In genomic region chr4:43492821-43493185, GRCm38 (mm10) we compare ENCODE assay signal across 8 mouse cellular contexts. TPM values are rescaled to one million over a fixed set of nuclear protein-coding genes. Genes with fewer than 3 reads are reported as not detected.
DNase-seq lines count a peak whose midpoint lies in the region; ATAC-seq and TF ChIP-seq lines count a peak whose summit lies in the region.

Gene Ccdc107 (plus strand): TSS chr4:43492900.

- no peak for TF ChIP-seq RAD21 in CH12.LX (IDR thresholded peaks at IDR 0.05; ENCODE audit: low read depth, low read length)

- TF ChIP-seq CTCF in CH12.LX (conservative IDR thresholded peaks at IDR 0.05 in 1 of 2, IDR thresholded peaks at IDR 0.05 in 1 of 2; ENCODE audit: low read depth in 2 of 2, low read length in 2 of 2) = no peak

- in situ Hi-C loops in CH12.LX (cut with MboI; ENCODE audit: low pct_ligation_motif_present, low pct_unique_long_range_greater_than_20kb, low sequenced_read_pairs) = no loop called here

- peak within 1 kb of the TSS; percentile 78 for H3K9ac ChIP-seq in CH12.LX (ENCODE audit: insufficient read depth, low read depth)
- peak within 1 kb of the TSS; percentile 77 for H3K9ac ChIP-seq in forebrain, embryonic 11.5 days (ENCODE audit: low read length)
- peak within 1 kb of the TSS; percentile 74 for H3K9ac ChIP-seq in heart, embryonic 16.5 days (ENCODE audit: low read length)
- H3K9ac ChIP-seq in liver, embryonic 15.5 days = peak within 1 kb of the TSS; percentile 85
- peak within 1 kb of the TSS; percentile 69 for H3K9ac ChIP-seq in neural tube, embryonic 12.5 days

- no peak for TF ChIP-seq EP300 in CH12.LX (IDR thresholded peaks at IDR 0.05; ENCODE audit: low read length)

- H3K9me3 ChIP-seq in CH12.LX (replicated peaks; ENCODE audit: low read length) = peaks cover 6% of the 10 kb centered on the region
- H3K9me3 ChIP-seq in forebrain, embryonic 11.5 days (ENCODE audit: control insufficient read depth, low read length) = no peaks in the 10 kb centered on the region
- H3K9me3 ChIP-seq in heart, embryonic 16.5 days (replicated peaks; ENCODE audit: control insufficient read depth, low read length) = peaks cover 3% of the 10 kb centered on the region
- no peaks in the 10 kb centered on the region for H3K9me3 ChIP-seq in liver, embryonic 15.5 days (replicated peaks)
- no peaks in the 10 kb centered on the region for H3K9me3 ChIP-seq in neural tube, embryonic 12.5 days

- peaks cover 2% of the 10 kb centered on the region for H3K27me3 ChIP-seq in CH12.LX (replicated peaks)
- H3K27me3 ChIP-seq in forebrain, embryonic 11.5 days (ENCODE audit: control insufficient read depth, insufficient read depth, low read length) = no peaks in the 10 kb centered on the region; the same call in 1 of the 2 replicates
- H3K27me3 ChIP-seq in heart, embryonic 16.5 days (ENCODE audit: control insufficient read depth, insufficient read depth, low read length) = no peaks in the 10 kb centered on the region
- no peaks in the 10 kb centered on the region for H3K27me3 ChIP-seq in liver, embryonic 15.5 days
- H3K27me3 ChIP-seq in neural tube, embryonic 12.5 days (replicated peaks) = no peaks in the 10 kb centered on the region

- H3K79me2 ChIP-seq in CH12.LX (replicated peaks; ENCODE audit: control insufficient read depth, extremely low read depth, insufficient read depth, poor library complexity, severe bottlenecking) = no peaks in the 10 kb centered on the region

- under 1% methylated on average over 25 of the region's 25 CpGs for WGBS in forebrain, embryonic 11.5 days
- under 1% methylated on average over 25 of the region's 25 CpGs for WGBS in heart, embryonic 16.5 days
- WGBS in liver, embryonic 15.5 days (ENCODE audit: insufficient replicate concordance) = under 1% methylated on average over 25 of the region's 25 CpGs
- under 1% methylated on average over 25 of the region's 25 CpGs for WGBS in neural tube, embryonic 12.5 days

- H3K4me1 ChIP-seq in CH12.LX (ENCODE audit: control insufficient read depth in 1 of 2, insufficient read depth in 2 of 2) = peaks cover 0 to 11% of the 10 kb centered on the region in 2 experiments; a peak in 2 of 4 replicates
- H3K4me1 ChIP-seq in forebrain, embryonic 11.5 days (replicated peaks; ENCODE audit: control insufficient read depth, insufficient read depth, low read length) = peaks cover 10% of the 10 kb centered on the region; the same call in 1 of the 2 replicates
- peaks cover 16% of the 10 kb centered on the region for H3K4me1 ChIP-seq in heart, embryonic 16.5 days (ENCODE audit: control insufficient read depth, insufficient read depth, low read length)
- H3K4me1 ChIP-seq in liver, embryonic 15.5 days (replicated peaks) = peaks cover 64% of the 10 kb centered on the region
- H3K4me1 ChIP-seq in neural tube, embryonic 12.5 days = peaks cover 20% of the 10 kb centered on the region

- DNase-seq in CH12.LX (ENCODE audit: extremely low read depth) = peak; percentile 95
- peak; percentile 91 for DNase-seq in c-Kit-positive CD71-positive TER-119-negative erythroid progenitor cells, embryonic 14.5 days (ENCODE audit: low read depth)
- DNase-seq in forebrain, embryonic 11.5 days (ENCODE audit: low spot score) = peak; percentile 95
- peak; percentile 94 to 96 for DNase-seq in kidney, postnatal 36 days
- DNase-seq in telencephalon, adult 2 months (ENCODE audit: low read depth, low spot score) = peak; percentile 99

- dilution Hi-C loops in CH12.LX (cut with MboI; ENCODE audit: extremely low pct_ligation_motif_present, extremely low pct_unique_long_range_greater_than_20kb, low sequenced_read_pairs) = no loop called here

- peak; percentile 97 for ATAC-seq in forebrain, embryonic 11.5 days (replicated peaks; ENCODE audit: low FRiP score)
- ATAC-seq in heart, embryonic 16.5 days (replicated peaks; ENCODE audit: extremely low read depth, insufficient read depth, low FRiP score) = peak; percentile 98
- peak; percentile 98 for ATAC-seq in liver, embryonic 15.5 days (ENCODE audit: insufficient read depth)
- peak; percentile 96 for ATAC-seq in neural tube, embryonic 12.5 days (ENCODE audit: low FRiP score, low read depth)

- peak within 1 kb of the TSS; percentile 65 to 78 (median 73) for H3K4me3 ChIP-seq in CH12.LX (replicated peaks in 1 of 3; ENCODE audit: low read depth in 2 of 3, low read length in 2 of 3, poor library complexity in 1 of 3)
- H3K4me3 ChIP-seq in forebrain, embryonic 11.5 days (ENCODE audit: low read depth, low read length) = peak within 1 kb of the TSS; percentile 69
- H3K4me3 ChIP-seq in heart, embryonic 16.5 days (ENCODE audit: low read length) = peak within 1 kb of the TSS; percentile 76
- H3K4me3 ChIP-seq in liver, embryonic 15.5 days (replicated peaks) = peak within 1 kb of the TSS; percentile 82
- peak within 1 kb of the TSS; percentile 76 for H3K4me3 ChIP-seq in neural tube, embryonic 12.5 days

- H3K4me2 ChIP-seq in CH12.LX (ENCODE audit: insufficient read depth, low read depth, poor library complexity, severe bottlenecking) = peak within 1 kb of the TSS; percentile 60
- H3K4me2 ChIP-seq in forebrain, embryonic 11.5 days (ENCODE audit: low read depth, low read length, severe bottlenecking) = peak within 1 kb of the TSS; percentile 62
- H3K4me2 ChIP-seq in heart, embryonic 16.5 days (ENCODE audit: low read depth, low read length) = peak within 1 kb of the TSS; percentile 80
- peak within 1 kb of the TSS; percentile 89 for H3K4me2 ChIP-seq in liver, embryonic 15.5 days
- peak within 1 kb of the TSS; percentile 73 for H3K4me2 ChIP-seq in neural tube, embryonic 12.5 days (replicated peaks)

- H3K27ac ChIP-seq in CH12.LX (ENCODE audit: insufficient read depth, low read depth) = peak within 1 kb of the TSS; percentile 8; the same call in 1 of the 2 replicates
- H3K27ac ChIP-seq in forebrain, embryonic 11.5 days (ENCODE audit: low read depth, low read length) = peak within 1 kb of the TSS; percentile 74
- peak within 1 kb of the TSS; percentile 69 for H3K27ac ChIP-seq in heart, embryonic 16.5 days (ENCODE audit: low read length)
- peak within 1 kb of the TSS; percentile 87 for H3K27ac ChIP-seq in liver, embryonic 15.5 days (replicated peaks)
- H3K27ac ChIP-seq in neural tube, embryonic 12.5 days = peak within 1 kb of the TSS; percentile 54; the same call in 1 of the 2 replicates

- no peak for TF ChIP-seq POLR2A in CH12.LX (IDR thresholded peaks at IDR 0.05; ENCODE audit: low read depth, low read length)

- peaks cover 4 to 30% of the 10 kb centered on the region in 2 experiments for H3K36me3 ChIP-seq in CH12.LX (replicated peaks in 1 of 2; ENCODE audit: control insufficient read depth in 1 of 2, insufficient read depth in 1 of 2, low read length in 1 of 2)
- peaks cover 2% of the 10 kb centered on the region; the same call in 1 of the 2 replicates for H3K36me3 ChIP-seq in forebrain, embryonic 11.5 days (ENCODE audit: control insufficient read depth, insufficient read depth, low read length)
- H3K36me3 ChIP-seq in heart, embryonic 16.5 days (ENCODE audit: control insufficient read depth, insufficient read depth) = 0 out of 2 replicates have a peak, but pooled peaks cover 3% of the 10 kb centered on the region
- peaks cover 27% of the 10 kb centered on the region for H3K36me3 ChIP-seq in liver, embryonic 15.5 days (replicated peaks)
- peaks cover 11% of the 10 kb centered on the region; the same call in 1 of the 2 replicates for H3K36me3 ChIP-seq in neural tube, embryonic 12.5 days

TF ChIP-seq in CH12.LX, 34 proteins besides CTCF, POLR2A, EP300 and RAD21 (continues in another document):
- TF ChIP-seq MAFK (IDR thresholded peaks at IDR 0.05; ENCODE audit: insufficient replicate concordance, low read length) (peak; percentile 96), BHLHE40 (IDR thresholded peaks at IDR 0.05; ENCODE audit: low read depth, low read length) (peak; percentile 96), SIN3A (IDR thresholded peaks at IDR 0.05; ENCODE audit: low read length) (peak; percentile 65), SMC3 (IDR thresholded peaks at IDR 0.05; ENCODE audit: low read depth, low read length) (no peak), JUND (conservative IDR thresholded peaks at IDR 0.05; ENCODE audit: low read depth, low read length) (no peak), UBTF (IDR thresholded peaks at IDR 0.05; ENCODE audit: low read depth, low read length) (peak; percentile 99), NELFE (IDR thresholded peaks at IDR 0.05; ENCODE audit: low read depth, low read length) (0 out of 2 replicates have a peak, but pooled peaks have one; percentile 30), MXI1 (IDR thresholded peaks at IDR 0.05; ENCODE audit: low read depth, low read length) (peak; percentile 82; the same call in 1 of the 2 replicates), RCOR1 (conservative IDR thresholded peaks at IDR 0.05; ENCODE audit: low read depth, low read length) (no peak), USF2 (conservative IDR thresholded peaks at IDR 0.05; ENCODE audit: low read depth, low read length) (no peak; the same call in 1 of the 2 replicates), TBP (conservative IDR thresholded peaks at IDR 0.05; ENCODE audit: low read depth, low read length) (peak; percentile 100), PAX5 (IDR thresholded peaks at IDR 0.05; ENCODE audit: low read length) (no peak), MYC (IDR thresholded peaks at IDR 0.05; ENCODE audit: low read depth, low read length) (peak; percentile 79), NRF1 (IDR thresholded peaks at IDR 0.05; ENCODE audit: low read depth, low read length) (peak; percentile 47), MAX (IDR thresholded peaks at IDR 0.05; ENCODE audit: low read length) (peak; percentile 83), CHD2 (IDR thresholded peaks at IDR 0.05; ENCODE audit: low read length) (no peak), HCFC1 (IDR thresholded peaks at IDR 0.05; ENCODE audit: low read depth, low read length) (peak; percentile 56; the same call in 1 of the 2 replicates), TCF12 (IDR thresholded peaks at IDR 0.05; ENCODE audit: low read depth, low read length) (0 out of 2 replicates have a peak, but pooled peaks have one; percentile 31), ELF1 (IDR thresholded peaks at IDR 0.05; ENCODE audit: low read depth, low read length) (peak; percentile 97), ZNF384 (IDR thresholded peaks at IDR 0.05; ENCODE audit: low read depth, low read length) (no peak), ETS1 (conservative IDR thresholded peaks at IDR 0.05; ENCODE audit: low read depth, low read length) (peak; percentile 78; the same call in 1 of the 2 replicates), GABPA (IDR thresholded peaks at IDR 0.05; ENCODE audit: insufficient replicate concordance, low read depth, low read length) (no peak)

RNA-seq across cellular contexts. Expression of gene Ccdc107, which starts in this region (rescaled TPM):
- 57.9 and 63.1 TPM in 2 replicates for total RNA-seq in CH12.LX (2012; rRNA removed)
- 23.0 and 33.4 TPM in 2 replicates for total RNA-seq in CH12.LX (2014; rRNA removed)
- polyA plus RNA-seq in CH12.LX (2012; ENCODE audit: insufficient read length, low read depth) = 30.5 and 32.6 TPM in 2 replicates
- polyA plus RNA-seq in forebrain, embryonic 11.5 days (2014; fragmentation: Nextera tagmentation; extraction: Ambion mirVana) = 50.3 and 54.3 TPM in 2 replicates
- 76.9 and 81.5 TPM in 2 replicates for polyA plus RNA-seq in heart, embryonic 16.5 days (2015; fragmentation: Nextera tagmentation; extraction: Ambion mirVana)
- 33.5 and 34.2 TPM in 2 replicates for polyA plus RNA-seq in liver, embryonic 15.5 days (2015; fragmentation: Nextera tagmentation; extraction: Ambion mirVana)
- polyA plus RNA-seq in neural tube, embryonic 12.5 days (2016; fragmentation: Nextera tagmentation; extraction: Ambion mirVana) = 54.0 and 54.6 TPM in 2 replicates

Comparison
In these comparisons a context has a peak if more than half of its experiments do, and no peak if none do; other contexts are left out.
1. Peak in every context shown above with its lines: DNase-seq, ATAC-seq, H3K4me3 ChIP-seq and H3K27ac ChIP-seq.
2. H3K27ac ChIP-seq: peak in every context shown above with its lines; median percentile 87 in liver, embryonic 15.5 days; 74 in forebrain, embryonic 11.5 days; 69 in heart, embryonic 16.5 days; 54 in neural tube, embryonic 12.5 days; 8 in CH12.LX.